ENCODE assay signal across 12 mouse cellular contexts in genomic region chr7:92959758-92960157, GRCm38 (mm10).
"Had no signal": no experiment of that assay in that cellular context is flagged by ENCODE, and none has a peak within 500 bp of the region (broad histone marks: within the 10 kb centered on the region; RNA-seq: fewer than 3 reads in every experiment).

No protein-coding gene starts in this region.

- H3K27me3 ChIP-seq: liver, embryonic 13.5 days; neural tube, embryonic 12.5 days had no signal

- H3K4me2 ChIP-seq: liver, embryonic 13.5 days; neural tube, embryonic 12.5 days had no signal

- H3K4me1 ChIP-seq: liver, embryonic 13.5 days; neural tube, embryonic 12.5 days had no signal

- H3K36me3 ChIP-seq: liver, embryonic 13.5 days; neural tube, embryonic 12.5 days had no signal

- H3K4me3 ChIP-seq: liver, embryonic 13.5 days; neural tube, embryonic 12.5 days had no signal

- H3K9me3 ChIP-seq: liver, embryonic 13.5 days; neural tube, embryonic 12.5 days had no signal

- ATAC-seq: intestine, embryonic 16.5 days; liver, postnatal 0 days had no signal

- H3K9ac ChIP-seq: liver, embryonic 13.5 days; liver, postnatal 0 days; neural tube, embryonic 12.5 days had no signal

- H3K27ac ChIP-seq: liver, embryonic 13.5 days; neural tube, embryonic 12.5 days; stomach, postnatal 0 days had no signal

- DNase-seq: kidney, adult 8-10 months; kidney, postnatal 10 days; left cerebral cortex, postnatal 4 days; liver; liver, embryonic 13.5 days; liver, postnatal 0 days; midbrain, embryonic 14.5 days; thymus, adult 18-20 months; thymus, postnatal 14 days had no signal
